Mouse (Mus musculus) activated CD4-positive, CD25-positive, alpha-beta regulatory T cell (primary cell): Measurements from ENCODE around the gene Cpxm2. TPM values are rescaled to one million over a fixed set of nuclear protein-coding genes. Genes with fewer than 3 reads are reported as not detected.

Experiments
- polyA plus RNA-seq, 2 experiments: library from polyadenylated mRNA; unstranded; fragments of 100-300 nt; shearing (Covaris generic); gene quantifications; one replicate each; pipeline ENCODE4 v1.2.1; 2017

Gene Cpxm2
- polyA plus RNA-seq = not detected

DNA sequence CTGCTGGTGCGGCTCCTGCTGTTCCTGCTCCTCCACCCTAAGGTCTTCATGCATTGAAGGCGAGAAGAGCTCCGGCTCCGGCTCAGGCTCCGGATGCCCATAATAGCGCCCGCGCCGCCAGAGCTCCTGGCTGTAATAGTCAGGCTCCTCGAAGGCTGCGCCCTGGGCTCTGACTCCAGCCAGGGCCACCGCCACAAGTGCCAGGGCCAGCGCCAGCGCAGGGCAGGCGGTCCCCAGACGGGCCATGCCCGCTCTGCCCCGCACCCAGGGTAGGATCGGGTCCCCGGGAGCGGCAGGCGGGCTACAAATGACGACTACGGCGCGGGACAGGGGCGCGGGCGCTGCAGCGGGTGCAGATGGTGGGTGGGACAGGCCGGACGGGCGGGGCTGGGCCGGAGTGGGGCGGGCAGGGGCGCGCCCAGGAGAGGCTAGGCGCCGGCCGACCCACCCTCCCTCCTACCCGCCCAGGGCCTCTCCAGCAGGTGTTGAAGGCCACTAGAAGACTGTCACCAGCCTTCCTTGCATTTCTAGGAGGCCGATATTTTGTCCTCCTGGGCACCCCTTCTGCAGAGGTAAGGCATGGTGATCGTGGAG, at the start of gene Cpxm2:
Gene Cpxm2, minus strand, starts transcription at position 372 of the 594 bp plus-strand sequence.

Other genes with a start within 250 kb of the Cpxm2 start
- not detected for gene Gpr26, start 188.3 kb downstream of the Cpxm2 start, polyA plus RNA-seq
- 1 to 10 TPM; 5.7 to 6.0 TPM for gene Chst15, start 162.5 kb upstream of the Cpxm2 start, polyA plus RNA-seq